In genomic region chr10:43128750-43129149, GRCm38 (mm10) we compare ENCODE assay signal across 13 mouse cellular contexts. TPM values are rescaled to one million over a fixed set of nuclear protein-coding genes. Genes with fewer than 3 reads are reported as not detected.
"Had no signal": no experiment of that assay in that cellular context is flagged by ENCODE, and none has a peak within 500 bp of the region (broad histone marks: within the 10 kb centered on the region; RNA-seq: fewer than 3 reads in every experiment).

No protein-coding gene starts in this region.

- H3K4me1 ChIP-seq: liver, embryonic 15.5 days had no signal

- H3K4me3 ChIP-seq: left cerebral cortex, adult 2 months; limb, embryonic 10.5 days; liver, embryonic 15.5 days; midbrain, embryonic 10.5 days; myocyte had no signal

- H3K27ac ChIP-seq: left cerebral cortex, adult 2 months; limb, embryonic 10.5 days; liver, embryonic 15.5 days; midbrain, embryonic 10.5 days had no signal

- H3K9me3 ChIP-seq: limb, embryonic 10.5 days; liver, embryonic 15.5 days; midbrain, embryonic 10.5 days had no signal

- H3K36me3 ChIP-seq: limb, embryonic 10.5 days; liver, embryonic 15.5 days; midbrain, embryonic 10.5 days had no signal

- DNase-seq: kidney, postnatal 25 days; lung, embryonic 14.5 days; lung, postnatal 10 days; lung, postnatal 4 days; midbrain, embryonic 14.5 days; thymus, adult 2 months; thymus, postnatal 25 days had no signal

- H3K27me3 ChIP-seq: liver, embryonic 15.5 days had no signal

- H3K9ac ChIP-seq: liver, embryonic 15.5 days; lung, embryonic 14.5 days had no signal

- H3K4me2 ChIP-seq: liver, embryonic 11.5 days; liver, embryonic 15.5 days; lung, embryonic 14.5 days had no signal

RNA-seq across cellular contexts. Expression of gene 9030612E09Rik, which starts 45.8 kb away (rescaled TPM):
- polyA plus RNA-seq: liver, embryonic 11.5 days; liver, embryonic 15.5 days; lung, embryonic 14.5 days had no signal
